Mouse (Mus musculus) right cerebral cortex, postnatal 4 days (tissue): ENCODE data around the gene Limk1.

Experiments
- DNase-seq: peaks from one replicate; pipeline ENCODE4 v3.0.0-alpha.2; 2022

Limk1 gene

GRCm38 (mm10) chr5:134688086-134688717 lies at the start of gene Limk1:
TSS of gene Limk1 (minus strand) at chr5:134688598.
- DNase-seq = no peak

- DNase-seq = no peak
These were observed 46.5 kb upstream of the Limk1 start for GRCm38 (mm10) chr5:134734920-134735319.

- no peak for DNase-seq
These were observed 45.7 kb upstream of the Limk1 start for GRCm38 (mm10) chr5:134734072-134734471.

GRCm38 (mm10) chr5:134733241-134733640 lies 44.8 kb upstream of the Limk1 start:
- no peak for DNase-seq

- no peak for DNase-seq
These were observed 40.7 kb upstream of the Limk1 start for GRCm38 (mm10) chr5:134729124-134729523.

GRCm38 (mm10) chr5:134728535-134728934 lies 40.1 kb upstream of the Limk1 start:
- DNase-seq = no peak

- DNase-seq = no peak
These were observed 38.7 kb upstream of the Limk1 start for GRCm38 (mm10) chr5:134727001-134727639.

- DNase-seq = no peak
These were observed 36.9 kb upstream of the Limk1 start for GRCm38 (mm10) chr5:134725299-134725698.

- no peak for DNase-seq
These were observed 31.7 kb upstream of the Limk1 start for GRCm38 (mm10) chr5:134720058-134720457.

GRCm38 (mm10) chr5:134711076-134711475 lies 22.7 kb upstream of the Limk1 start:
- DNase-seq = no peak

GRCm38 (mm10) chr5:134709275-134709674 lies 20.9 kb upstream of the Limk1 start:
- DNase-seq = no peak

- peak; percentile 63 for DNase-seq
These were observed 15.8 kb upstream of the Limk1 start for GRCm38 (mm10) chr5:134704157-134704556.

- no peak for DNase-seq
These were observed 7.1 kb upstream of the Limk1 start for GRCm38 (mm10) chr5:134695539-134695938.

GRCm38 (mm10) chr5:134695082-134695481 lies 6.7 kb upstream of the Limk1 start:
- DNase-seq = no peak

- no peak for DNase-seq
These were observed 4.3 kb upstream of the Limk1 start for GRCm38 (mm10) chr5:134692704-134693103.

GRCm38 (mm10) chr5:134688718-134689284 lies 403 bp upstream of the Limk1 start:
- peak; percentile 91 for DNase-seq

GRCm38 (mm10) chr5:134687187-134687586 lies 1.2 kb downstream of the Limk1 start:
- DNase-seq = no peak

GRCm38 (mm10) chr5:134686541-134686940 lies 1.9 kb downstream of the Limk1 start:
- no peak for DNase-seq

- DNase-seq = no peak
These were observed 4.0 kb downstream of the Limk1 start for GRCm38 (mm10) chr5:134684398-134684797.

- DNase-seq = no peak
These were observed 4.6 kb downstream of the Limk1 start for GRCm38 (mm10) chr5:134683813-134684212.

GRCm38 (mm10) chr5:134680238-134680637 lies 8.2 kb downstream of the Limk1 start:
- DNase-seq = no peak

GRCm38 (mm10) chr5:134678827-134679546 lies 9.4 kb downstream of the Limk1 start:
- no peak for DNase-seq

- DNase-seq = no peak
These were observed 10.4 kb downstream of the Limk1 start for GRCm38 (mm10) chr5:134678031-134678430.

GRCm38 (mm10) chr5:134677491-134677890 lies 10.9 kb downstream of the Limk1 start:
- DNase-seq = no peak
